In the genomic region with DNA sequence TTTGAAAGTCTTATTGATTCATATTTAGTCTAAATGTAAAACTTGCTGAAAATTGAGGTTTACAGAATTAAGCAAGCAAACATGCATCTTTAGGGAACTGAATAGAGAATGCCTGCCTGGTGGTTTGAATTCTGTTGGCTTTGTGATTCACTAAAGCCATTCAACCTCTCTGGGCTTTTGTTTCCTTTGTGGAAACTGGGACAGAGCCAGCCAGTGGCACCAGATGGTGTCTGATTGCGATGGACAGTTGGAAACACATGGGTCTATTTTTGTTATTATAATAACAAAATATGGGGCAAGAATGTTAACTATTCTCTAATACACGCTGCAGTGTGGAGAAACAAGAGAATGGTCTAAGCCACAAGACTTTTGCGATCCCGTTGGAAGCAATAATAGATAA, we compare ENCODE assay signal across 9 mouse cellular contexts. TPM values are rescaled to one million over a fixed set of nuclear protein-coding genes. Genes with fewer than 3 reads are reported as not detected.
DNase-seq lines count a peak whose midpoint lies in the region; ATAC-seq lines count a peak whose summit lies in the region.
"Had no signal": no experiment of that assay in that cellular context is flagged by ENCODE, and none has a peak within 500 bp of the region (broad histone marks: within the 10 kb centered on the region; RNA-seq: fewer than 3 reads in every experiment).

No protein-coding gene starts in this region.

- H3K36me3 ChIP-seq in midbrain, embryonic 10.5 days: no peaks in the 10 kb centered on the region
- H3K36me3 ChIP-seq in midbrain, embryonic 16.5 days (ENCODE audit: control insufficient read depth, insufficient read depth, low read length): no peaks in the 10 kb centered on the region
- no peaks in the 10 kb centered on the region for H3K36me3 ChIP-seq in hindbrain, embryonic 11.5 days (ENCODE audit: control insufficient read depth, insufficient read depth, low read length)

- 39% methylated on average over 4 of the region's 4 CpGs for WGBS in midbrain, embryonic 10.5 days
- WGBS in midbrain, embryonic 16.5 days: 7% methylated on average over 4 of the region's 4 CpGs
- WGBS in hindbrain, embryonic 11.5 days: 28% methylated on average over 4 of the region's 4 CpGs

- H3K4me1 ChIP-seq in midbrain, embryonic 10.5 days: peaks cover 56% of the 10 kb centered on the region
- H3K4me1 ChIP-seq in midbrain, embryonic 16.5 days (ENCODE audit: control insufficient read depth, insufficient read depth, low read length): peaks cover 3% of the 10 kb centered on the region; the same call in 1 of the 2 replicates
- H3K4me1 ChIP-seq in hindbrain, embryonic 11.5 days (replicated peaks; ENCODE audit: control insufficient read depth, insufficient read depth, low read length): no peaks in the 10 kb centered on the region

- H3K9ac ChIP-seq in midbrain, embryonic 16.5 days (ENCODE audit: low read depth, low read length): no peak overlapping the region
- H3K9ac ChIP-seq in hindbrain, embryonic 11.5 days (ENCODE audit: low read depth, low read length): no peak overlapping the region

- H3K4me2 ChIP-seq in midbrain, embryonic 16.5 days (ENCODE audit: low read length): no peak overlapping the region
- H3K4me2 ChIP-seq in hindbrain, embryonic 11.5 days (replicated peaks; ENCODE audit: low read depth, low read length): no peak overlapping the region

- no peak for ATAC-seq in midbrain, embryonic 16.5 days
- peak; percentile 77 for ATAC-seq in hindbrain, embryonic 11.5 days (ENCODE audit: low FRiP score)

- no peak for DNase-seq in midbrain, embryonic 10.5 days (ENCODE audit: low spot score)
- DNase-seq in cerebellum, postnatal 25 days: peak; percentile 60 to 74
- DNase-seq in hindbrain, embryonic 11.5 days (ENCODE audit: low spot score): peak; percentile 57
- DNase-seq in retina, postnatal 1 day: peak; percentile 79
- DNase-seq in natural killer cell, adult 2 months (ENCODE audit: low spot score in 2 of 2): no peak
- DNase-seq in adrenal gland, adult (ENCODE audit: inconsistent age in 2 of 2, low spot score in 1 of 2): no peak
- no peak for DNase-seq in adrenal gland, adult 18-20 months (ENCODE audit: low spot score in 2 of 2)
- DNase-seq: heart, adult 18-20 months had no signal

- no peaks in the 10 kb centered on the region for H3K9me3 ChIP-seq in midbrain, embryonic 10.5 days (replicated peaks)
- no peaks in the 10 kb centered on the region for H3K9me3 ChIP-seq in midbrain, embryonic 16.5 days (replicated peaks; ENCODE audit: control insufficient read depth, low read length, poor library complexity, severe bottlenecking)
- H3K9me3 ChIP-seq in hindbrain, embryonic 11.5 days (ENCODE audit: control insufficient read depth, low read length): no peaks in the 10 kb centered on the region

- H3K27ac ChIP-seq in midbrain, embryonic 10.5 days (replicated peaks): peak overlapping the region; percentile 81
- no peak overlapping the region for H3K27ac ChIP-seq in midbrain, embryonic 16.5 days (ENCODE audit: low read length)
- 0 out of 2 replicates have a peak overlapping the region, but pooled peaks have one; percentile 7 for H3K27ac ChIP-seq in hindbrain, embryonic 11.5 days (ENCODE audit: low read depth, low read length)

- no peak overlapping the region; the same call in 1 of the 2 replicates for H3K4me3 ChIP-seq in midbrain, embryonic 10.5 days
- H3K4me3 ChIP-seq in midbrain, embryonic 16.5 days (ENCODE audit: low read depth, low read length): no peak overlapping the region
- no peak overlapping the region for H3K4me3 ChIP-seq in hindbrain, embryonic 11.5 days (ENCODE audit: low read depth, low read length)

- H3K27me3 ChIP-seq in midbrain, embryonic 10.5 days (ENCODE audit: low read depth, poor library complexity, severe bottlenecking): no peaks in the 10 kb centered on the region
- no peaks in the 10 kb centered on the region for H3K27me3 ChIP-seq in midbrain, embryonic 16.5 days (ENCODE audit: control insufficient read depth, insufficient read depth, low read depth, low read length)
- H3K27me3 ChIP-seq in hindbrain, embryonic 11.5 days (ENCODE audit: control insufficient read depth, insufficient read depth, low read length): no peaks in the 10 kb centered on the region

RNA-seq across cellular contexts. Expression of gene Serinc1, which starts 39.8 kb away (rescaled TPM):
- polyA plus RNA-seq in midbrain, embryonic 10.5 days (2016; fragmentation: Nextera tagmentation; extraction: Ambion mirVana): 142 and 176 TPM in 2 replicates
- polyA plus RNA-seq in midbrain, embryonic 16.5 days (2015; fragmentation: Nextera tagmentation; extraction: Ambion mirVana): 456 and 463 TPM in 2 replicates
- 243 and 258 TPM in 2 replicates for polyA plus RNA-seq in hindbrain, embryonic 11.5 days (2014; fragmentation: Nextera tagmentation; extraction: Ambion mirVana)
- total RNA-seq in adrenal gland, adult 18-20 months (2021): 100 to 1,000 TPM; 309 to 380 TPM

RNA-seq across cellular contexts. Expression of gene Pkib, which starts 59.7 kb away (rescaled TPM):
- polyA plus RNA-seq in midbrain, embryonic 10.5 days (2016; fragmentation: Nextera tagmentation; extraction: Ambion mirVana): 1.9 and 4.8 TPM in 2 replicates
- 3.8 and 5.2 TPM in 2 replicates for polyA plus RNA-seq in midbrain, embryonic 16.5 days (2015; fragmentation: Nextera tagmentation; extraction: Ambion mirVana)
- 2.1 and 4.1 TPM in 2 replicates for polyA plus RNA-seq in hindbrain, embryonic 11.5 days (2014; fragmentation: Nextera tagmentation; extraction: Ambion mirVana)
- 1 to 10 TPM in 1 of 2 experiments, under 1 TPM in 1; 0.80 to 1.2 TPM for total RNA-seq in adrenal gland, adult 18-20 months (2021)

Comparison
In these comparisons a context has a peak if more than half of its experiments do, and no peak if none do; other contexts are left out.
1. DNase-seq: peak in cerebellum, postnatal 25 days (2 of 2), hindbrain, embryonic 11.5 days (single experiment) and retina, postnatal 1 day (single experiment); none in midbrain, embryonic 10.5 days (single experiment), natural killer cell, adult 2 months (0 of 2), adrenal gland, adult (0 of 2) and adrenal gland, adult 18-20 months (0 of 2).